Mouse (Mus musculus): ENCODE data around the gene Pmf1. TPM values are rescaled to one million over a fixed set of nuclear protein-coding genes. Genes with fewer than 3 reads are reported as not detected.

The Pmf1 gene
- polyA plus RNA-seq, 1 experiment = 60.1 TPM

- Histone ChIP-seq H3K27ac (ENCODE audit: control insufficient read depth, insufficient read depth, low read depth, low read length, poor library complexity) (peak overlapping the region; percentile 13; the same call in 1 of the 2 replicates), H3K4me1 (ENCODE audit: control insufficient read depth, insufficient read depth, low read length) (peaks cover 2% of the 10 kb centered on the region; the same call in 1 of the 2 replicates), H3K4me3 (replicated peaks; ENCODE audit: control insufficient read depth, low read depth, low read length) (no peak overlapping the region)
- no peak for TF ChIP-seq CTCF (IDR thresholded peaks at IDR 0.05; ENCODE audit: control insufficient read depth, insufficient read depth, low read length)
- no peak for TF ChIP-seq POLR2A (IDR thresholded peaks at IDR 0.05; ENCODE audit: borderline replicate concordance, control insufficient read depth, low read depth, low read length)
- 82% methylated on average over 4 of the region's 4 CpGs for WGBS
Observed at GRCm38 (mm10) chr3:88415668-88416067, 5.5 kb upstream of the Pmf1 start.

DNA sequence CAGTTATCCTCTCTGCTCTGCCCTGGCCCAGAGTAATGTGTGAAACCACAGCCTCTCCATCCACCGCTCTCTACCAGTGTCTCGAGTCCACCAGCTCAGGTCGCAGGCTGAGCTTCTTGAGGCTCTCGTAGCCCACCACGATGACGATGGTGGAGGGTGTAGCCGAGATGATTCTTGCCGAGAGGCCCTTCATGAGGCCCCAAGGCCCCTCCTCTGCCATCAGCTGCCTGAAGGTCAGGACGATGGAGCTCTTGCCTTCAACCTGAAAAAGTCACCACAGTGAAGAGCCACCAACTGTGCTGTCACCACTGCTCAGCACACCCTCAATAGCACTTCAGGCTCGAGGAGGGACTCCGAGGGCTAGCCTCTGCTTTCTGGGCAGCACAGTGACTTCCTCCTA, 2.5 kb upstream of the Pmf1 start:
- WGBS = 84% methylated on average over 11 of the region's 11 CpGs
- Histone ChIP-seq H3K27ac (ENCODE audit: control insufficient read depth, insufficient read depth, low read depth, low read length, poor library complexity) (peak overlapping the region; percentile 31; the same call in 1 of the 2 replicates), H3K4me1 (ENCODE audit: control insufficient read depth, insufficient read depth, low read length) (peaks cover 2% of the 10 kb centered on the region; the same call in 1 of the 2 replicates), H3K4me3 (replicated peaks; ENCODE audit: control insufficient read depth, low read depth, low read length) (no peak overlapping the region)
- no peak for TF ChIP-seq CTCF (IDR thresholded peaks at IDR 0.05; ENCODE audit: control insufficient read depth, insufficient read depth, low read length)
- no peak for TF ChIP-seq POLR2A (IDR thresholded peaks at IDR 0.05; ENCODE audit: borderline replicate concordance, control insufficient read depth, low read depth, low read length)

DNA sequence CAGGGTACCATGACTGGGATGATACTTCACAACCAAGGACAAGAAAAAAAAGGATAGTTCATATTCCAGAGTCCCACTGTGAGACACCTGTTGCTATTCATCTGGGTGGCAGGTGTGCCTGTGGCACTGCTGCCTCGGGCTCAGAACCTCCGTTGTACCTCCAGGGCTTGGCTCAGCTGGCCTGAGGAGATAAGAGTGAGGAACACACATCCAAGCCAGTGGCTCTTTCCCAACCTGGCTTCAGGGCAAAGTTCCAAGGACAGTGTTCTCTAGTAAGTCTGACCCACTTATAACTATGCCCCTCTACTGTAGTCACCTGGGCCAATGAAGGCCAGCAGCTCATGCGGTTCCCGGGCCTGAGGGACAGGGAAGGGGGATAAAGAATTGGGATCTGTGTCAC, 1.6 kb upstream of the Pmf1 start:
- H3K27ac ChIP-seq (ENCODE audit: control insufficient read depth, insufficient read depth, low read depth, low read length, poor library complexity) = peak overlapping the region; percentile 69
- WGBS = 82% methylated on average over 4 of the region's 4 CpGs

DNA sequence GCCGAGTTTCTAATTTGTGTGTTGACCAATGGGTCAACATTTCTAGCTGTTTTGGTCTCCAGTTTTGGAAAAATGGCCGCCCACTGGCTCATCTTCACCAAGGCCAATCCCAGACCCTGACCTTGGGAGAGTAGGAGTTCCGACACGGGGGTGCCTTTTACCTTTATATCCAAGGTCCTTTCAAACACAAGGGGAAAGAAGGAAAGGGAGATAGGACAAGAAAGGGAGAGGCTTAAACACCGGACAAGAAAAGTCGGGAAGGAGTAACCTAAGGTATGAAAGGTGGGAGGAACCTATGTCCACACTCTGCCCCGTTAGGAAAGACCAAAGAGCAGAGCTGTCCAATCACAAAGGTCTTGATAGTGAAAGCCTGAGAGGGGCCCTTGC, 507 bp upstream of the Pmf1 start:
- Histone ChIP-seq H3K27ac (ENCODE audit: control insufficient read depth, insufficient read depth, low read depth, low read length, poor library complexity) (peak overlapping the region; percentile 69; the same call in 1 of the 2 replicates), H3K4me1 (ENCODE audit: control insufficient read depth, insufficient read depth, low read length) (peaks cover 2% of the 10 kb centered on the region; the same call in 1 of the 2 replicates), H3K4me3 (replicated peaks; ENCODE audit: control insufficient read depth, low read depth, low read length) (no peak overlapping the region)
- TF ChIP-seq POLR2A (IDR thresholded peaks at IDR 0.05; ENCODE audit: borderline replicate concordance, control insufficient read depth, low read depth, low read length) (no peak), CTCF (IDR thresholded peaks at IDR 0.05; ENCODE audit: control insufficient read depth, insufficient read depth, low read length) (no peak)
- WGBS = 37% methylated on average over 7 of the region's 7 CpGs

More for the DNA sequence above, 1.6 kb upstream of the Pmf1 start:
- Histone ChIP-seq H3K4me1 (ENCODE audit: control insufficient read depth, insufficient read depth, low read length) (peaks cover 2% of the 10 kb centered on the region; the same call in 1 of the 2 replicates), H3K4me3 (replicated peaks; ENCODE audit: control insufficient read depth, low read depth, low read length) (no peak overlapping the region)
- TF ChIP-seq POLR2A (IDR thresholded peaks at IDR 0.05; ENCODE audit: borderline replicate concordance, control insufficient read depth, low read depth, low read length) = peak; percentile 18; the same call in 1 of the 2 replicates
- TF ChIP-seq CTCF (IDR thresholded peaks at IDR 0.05; ENCODE audit: control insufficient read depth, insufficient read depth, low read length) = no peak

- H3K27ac ChIP-seq (ENCODE audit: control insufficient read depth, insufficient read depth, low read depth, low read length, poor library complexity) = no peak overlapping the region
- TF ChIP-seq POLR2A (IDR thresholded peaks at IDR 0.05; ENCODE audit: borderline replicate concordance, control insufficient read depth, low read depth, low read length) (no peak), CTCF (IDR thresholded peaks at IDR 0.05; ENCODE audit: control insufficient read depth, insufficient read depth, low read length) (no peak)
- H3K4me3 ChIP-seq (replicated peaks; ENCODE audit: control insufficient read depth, low read depth, low read length) = peak overlapping the region; percentile 90
- peaks cover 2% of the 10 kb centered on the region; the same call in 1 of the 2 replicates for H3K4me1 ChIP-seq (ENCODE audit: control insufficient read depth, insufficient read depth, low read length)
- 28% methylated on average over 5 of the region's 5 CpGs for WGBS
Observed at GRCm38 (mm10) chr3:88408953-88409352, 1.2 kb downstream of the Pmf1 start.

GRCm38 (mm10) chr3:88407529-88407928, 2.6 kb downstream of the Pmf1 start:
- WGBS = 70% methylated on average over 7 of the region's 7 CpGs

GRCm38 (mm10) chr3:88407090-88407489, 3.0 kb downstream of the Pmf1 start:
- no peak overlapping the region for H3K4me3 ChIP-seq (replicated peaks; ENCODE audit: control insufficient read depth, low read depth, low read length)
- peaks cover 2% of the 10 kb centered on the region; the same call in 1 of the 2 replicates for H3K4me1 ChIP-seq (ENCODE audit: control insufficient read depth, insufficient read depth, low read length)
- H3K27ac ChIP-seq (ENCODE audit: control insufficient read depth, insufficient read depth, low read depth, low read length, poor library complexity) = no peak overlapping the region
- WGBS = 2% methylated on average over 2 of the region's 2 CpGs
- TF ChIP-seq CTCF (IDR thresholded peaks at IDR 0.05; ENCODE audit: control insufficient read depth, insufficient read depth, low read length) = peak; percentile 72
- TF ChIP-seq POLR2A (IDR thresholded peaks at IDR 0.05; ENCODE audit: borderline replicate concordance, control insufficient read depth, low read depth, low read length) = no peak

More at GRCm38 (mm10) chr3:88407529-88407928, 2.6 kb downstream of the Pmf1 start:
- Histone ChIP-seq H3K27ac (ENCODE audit: control insufficient read depth, insufficient read depth, low read depth, low read length, poor library complexity) (no peak overlapping the region), H3K4me3 (replicated peaks; ENCODE audit: control insufficient read depth, low read depth, low read length) (no peak overlapping the region), H3K4me1 (ENCODE audit: control insufficient read depth, insufficient read depth, low read length) (peaks cover 2% of the 10 kb centered on the region; the same call in 1 of the 2 replicates)
- TF ChIP-seq CTCF (IDR thresholded peaks at IDR 0.05; ENCODE audit: control insufficient read depth, insufficient read depth, low read length) (no peak), POLR2A (IDR thresholded peaks at IDR 0.05; ENCODE audit: borderline replicate concordance, control insufficient read depth, low read depth, low read length) (no peak)

- no peak overlapping the region for H3K4me3 ChIP-seq (replicated peaks; ENCODE audit: control insufficient read depth, low read depth, low read length)
- no peaks in the 10 kb centered on the region; the same call in 1 of the 2 replicates for H3K4me1 ChIP-seq (ENCODE audit: control insufficient read depth, insufficient read depth, low read length)
- TF ChIP-seq CTCF (IDR thresholded peaks at IDR 0.05; ENCODE audit: control insufficient read depth, insufficient read depth, low read length) (no peak), POLR2A (IDR thresholded peaks at IDR 0.05; ENCODE audit: borderline replicate concordance, control insufficient read depth, low read depth, low read length) (no peak)
- no peak overlapping the region for H3K27ac ChIP-seq (ENCODE audit: control insufficient read depth, insufficient read depth, low read depth, low read length, poor library complexity)
- WGBS = 76% methylated on average over 10 of the region's 10 CpGs
Observed at GRCm38 (mm10) chr3:88403522-88404230, 6.5 kb downstream of the Pmf1 start.

Measured in bone marrow, adult 2 months (tissue).